Mouse (Mus musculus): ENCODE results near the gene Ropn1l. TPM values are rescaled to one million over a fixed set of nuclear protein-coding genes. Genes with fewer than 3 reads are reported as not detected.

Gene Ropn1l
- total RNA-seq, 2 experiments from 2014 or later = not detected

- DNase-seq (ENCODE audit: low spot score) = peak; percentile 53
Measured at GRCm38 (mm10) chr15:31447121-31447520, 6.4 kb downstream of the Ropn1l start.

- no peak for DNase-seq (ENCODE audit: low spot score)
Measured at GRCm38 (mm10) chr15:31442698-31443097, 10.8 kb downstream of the Ropn1l start.

GRCm38 (mm10) chr15:31441996-31442395, 11.5 kb downstream of the Ropn1l start:
- no peak for DNase-seq (ENCODE audit: low spot score)

- DNase-seq (ENCODE audit: low spot score) = peak; percentile 57
Measured at GRCm38 (mm10) chr15:31436811-31437210, 16.7 kb downstream of the Ropn1l start.

- DNase-seq (ENCODE audit: low spot score) = no peak
Measured at GRCm38 (mm10) chr15:31436083-31436482, 17.5 kb downstream of the Ropn1l start.

GRCm38 (mm10) chr15:31433768-31434167, 19.8 kb downstream of the Ropn1l start:
- no peak for DNase-seq (ENCODE audit: low spot score)

GRCm38 (mm10) chr15:31431847-31432246, 21.7 kb downstream of the Ropn1l start:
- no peak for DNase-seq (ENCODE audit: low spot score)

GRCm38 (mm10) chr15:31430014-31430413, 23.5 kb downstream of the Ropn1l start:
- DNase-seq (ENCODE audit: low spot score) = no peak

GRCm38 (mm10) chr15:31429429-31429828, 24.1 kb downstream of the Ropn1l start:
- no peak for DNase-seq (ENCODE audit: low spot score)

GRCm38 (mm10) chr15:31428571-31428970, 25.0 kb downstream of the Ropn1l start:
- DNase-seq (ENCODE audit: low spot score) = no peak

GRCm38 (mm10) chr15:31427390-31427789, 26.1 kb downstream of the Ropn1l start:
- no peak for DNase-seq (ENCODE audit: low spot score)

GRCm38 (mm10) chr15:31426066-31426706, 27.4 kb downstream of the Ropn1l start:
- no peak for DNase-seq (ENCODE audit: low spot score)

GRCm38 (mm10) chr15:31422649-31423369, 30.7 kb downstream of the Ropn1l start:
- DNase-seq (ENCODE audit: low spot score) = no peak

- DNase-seq (ENCODE audit: low spot score) = no peak
Measured at GRCm38 (mm10) chr15:31419037-31419436, 34.5 kb downstream of the Ropn1l start.

GRCm38 (mm10) chr15:31418686-31419024, 34.9 kb downstream of the Ropn1l start:
- DNase-seq (ENCODE audit: low spot score) = no peak

- DNase-seq (ENCODE audit: low spot score) = no peak
Measured at GRCm38 (mm10) chr15:31417796-31418685, 35.5 kb downstream of the Ropn1l start.

GRCm38 (mm10) chr15:31417409-31417795, 36.1 kb downstream of the Ropn1l start:
- DNase-seq (ENCODE audit: low spot score) = no peak

- DNase-seq (ENCODE audit: low spot score) = no peak
Measured at GRCm38 (mm10) chr15:31415181-31415580, 38.4 kb downstream of the Ropn1l start.

- DNase-seq (ENCODE audit: low spot score) = no peak
Measured at GRCm38 (mm10) chr15:31414179-31414898, 39.2 kb downstream of the Ropn1l start.

GRCm38 (mm10) chr15:31413662-31414061, 39.9 kb downstream of the Ropn1l start:
- DNase-seq (ENCODE audit: low spot score) = no peak

- DNase-seq (ENCODE audit: low spot score) = no peak
Measured at GRCm38 (mm10) chr15:31412933-31413332, 40.6 kb downstream of the Ropn1l start.

- DNase-seq (ENCODE audit: low spot score) = no peak
Measured at GRCm38 (mm10) chr15:31412436-31412835, 41.1 kb downstream of the Ropn1l start.

Measured in gastrocnemius, adult 18-20 months (tissue).